Mouse (Mus musculus) 416B (cell line): ENCODE measurements around the gene Gm2974.
"Not testable (repeated sequence)": the region's sequence is repeated elsewhere in the genome, so short reads cannot be mapped to it uniquely, and the experiment has no call there.

Source experiments
- DNase-seq: peaks from one replicate; pipeline ENCODE4 v3.0.0; 2011; ENCODE audit warnings: low read depth

The Gm2974 gene

GRCm38 (mm10) chr14:4182491-4183210, at the start of gene Gm2974:
Gene Gm2974 (plus strand): TSS chr14:4182576.
- DNase-seq = not testable (repeated sequence)

DNA sequence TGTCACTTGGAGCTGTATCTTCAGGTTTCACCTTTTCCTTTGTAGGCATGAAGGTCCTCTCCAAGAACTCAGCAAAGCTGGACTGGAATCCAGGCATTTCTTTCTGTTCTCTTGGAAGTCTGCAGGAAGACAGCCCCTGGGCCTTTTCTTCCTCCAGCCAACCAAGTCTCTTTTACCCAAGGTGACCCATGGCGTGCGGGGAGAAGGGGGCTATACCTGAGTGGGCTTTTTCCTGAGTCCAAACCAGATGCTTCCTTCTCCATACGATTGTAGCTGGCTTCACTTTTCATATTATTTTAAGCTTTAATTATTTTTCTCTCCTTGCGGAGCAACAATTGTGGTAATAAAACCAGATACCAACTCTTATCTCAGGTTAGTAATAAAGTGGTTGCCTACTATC, 40.7 kb upstream of the Gm2974 start:
- DNase-seq = not testable (repeated sequence)

DNA sequence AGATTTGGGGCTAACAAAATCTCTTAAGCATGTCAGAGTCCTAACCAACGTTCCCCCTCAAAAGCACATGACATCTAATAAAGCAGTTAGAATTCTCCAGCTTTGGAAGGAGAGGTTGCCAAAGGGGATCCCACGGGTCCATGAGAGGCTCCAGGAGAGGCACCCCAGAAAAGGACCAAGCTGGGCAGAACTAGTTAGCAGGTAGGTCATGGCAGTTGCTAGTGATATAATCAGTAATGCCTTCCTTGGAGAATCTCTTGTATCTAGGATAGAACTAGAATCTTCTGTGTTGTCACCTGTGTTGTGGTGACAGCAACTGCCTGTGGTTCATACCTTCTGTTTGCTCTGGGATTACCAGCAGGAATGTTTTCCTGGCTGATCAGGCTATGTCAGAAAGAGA, 17.6 kb upstream of the Gm2974 start, which contains the start of gene Gm3127:
TSS of gene Gm3127 (plus strand) at position 301 of the 400 bp plus-strand sequence.
- DNase-seq = not testable (repeated sequence)

DNA sequence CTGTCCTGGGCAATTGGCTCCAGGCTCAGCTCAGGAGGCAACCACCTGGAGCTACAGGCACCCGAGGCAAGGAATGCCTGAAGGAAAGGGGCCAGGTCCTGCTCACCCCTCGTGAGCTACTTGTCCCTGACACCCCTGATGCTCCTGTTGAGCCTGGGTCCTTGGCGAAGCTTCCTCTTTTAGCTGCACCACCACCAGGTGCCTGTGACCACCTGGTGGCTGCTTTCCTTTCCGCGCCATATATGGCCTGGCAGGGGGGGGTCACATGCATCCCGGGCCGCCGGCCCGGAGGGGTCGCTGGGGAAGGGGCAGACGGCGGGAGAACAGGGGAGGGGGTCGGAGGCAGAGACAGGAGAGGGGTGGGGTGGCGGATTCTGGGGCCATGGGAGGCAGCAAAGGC, 346 bp upstream of the Gm2974 start:
- DNase-seq = not testable (repeated sequence)

GRCm38 (mm10) chr14:4183375-4183774, 999 bp downstream of the Gm2974 start:
- not testable (repeated sequence) for DNase-seq

DNA sequence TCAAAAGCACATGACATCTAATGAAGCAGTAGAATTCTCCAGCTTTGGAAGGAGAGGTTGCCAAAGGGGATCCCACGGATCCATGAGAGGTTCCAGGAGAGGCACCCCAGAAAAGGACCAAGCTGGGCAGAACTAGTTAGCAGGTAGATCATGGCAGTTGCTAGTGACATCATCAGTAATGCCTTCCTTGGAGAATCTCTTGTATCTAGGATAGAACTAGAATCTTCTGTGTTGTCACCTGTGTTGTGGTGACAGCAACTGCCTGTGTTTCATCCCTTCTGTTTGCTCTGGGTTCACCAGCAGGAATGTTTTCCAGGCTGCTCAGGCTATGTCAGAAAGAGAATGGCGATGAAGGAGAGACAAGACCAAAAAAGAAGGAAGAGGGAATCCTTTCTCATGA, 67.0 kb downstream of the Gm2974 start, which contains the start of gene Gm3138:
TSS of gene Gm3138 (plus strand) at position 301 of the 400 bp plus-strand sequence.
- not testable (repeated sequence) for DNase-seq
